Mouse (Mus musculus): Measurements from ENCODE around the gene Ccl6.

Ccl6 gene

DNA sequence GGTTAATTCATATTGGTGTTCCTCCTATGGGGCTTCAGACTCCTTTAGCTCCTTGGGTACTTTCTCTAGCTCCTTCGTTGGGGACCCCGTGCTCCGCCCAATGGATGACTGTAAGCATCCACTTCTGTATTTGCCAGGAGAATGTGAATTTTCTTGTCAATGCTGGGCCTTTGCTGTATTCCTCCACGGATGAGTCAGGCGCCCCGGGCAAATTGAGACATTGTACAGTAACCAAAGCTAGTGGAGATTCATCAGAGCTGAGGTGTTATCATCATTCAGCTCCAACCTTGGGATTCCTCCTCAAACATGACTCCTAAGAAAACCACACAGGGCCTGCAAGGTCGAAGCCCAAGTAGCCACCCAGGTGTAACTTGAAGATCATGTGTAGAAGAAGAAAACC is 4.9 kb upstream of the Ccl6 start:
- no peak for DNase-seq (ENCODE audit: low read depth, low spot score)

DNA sequence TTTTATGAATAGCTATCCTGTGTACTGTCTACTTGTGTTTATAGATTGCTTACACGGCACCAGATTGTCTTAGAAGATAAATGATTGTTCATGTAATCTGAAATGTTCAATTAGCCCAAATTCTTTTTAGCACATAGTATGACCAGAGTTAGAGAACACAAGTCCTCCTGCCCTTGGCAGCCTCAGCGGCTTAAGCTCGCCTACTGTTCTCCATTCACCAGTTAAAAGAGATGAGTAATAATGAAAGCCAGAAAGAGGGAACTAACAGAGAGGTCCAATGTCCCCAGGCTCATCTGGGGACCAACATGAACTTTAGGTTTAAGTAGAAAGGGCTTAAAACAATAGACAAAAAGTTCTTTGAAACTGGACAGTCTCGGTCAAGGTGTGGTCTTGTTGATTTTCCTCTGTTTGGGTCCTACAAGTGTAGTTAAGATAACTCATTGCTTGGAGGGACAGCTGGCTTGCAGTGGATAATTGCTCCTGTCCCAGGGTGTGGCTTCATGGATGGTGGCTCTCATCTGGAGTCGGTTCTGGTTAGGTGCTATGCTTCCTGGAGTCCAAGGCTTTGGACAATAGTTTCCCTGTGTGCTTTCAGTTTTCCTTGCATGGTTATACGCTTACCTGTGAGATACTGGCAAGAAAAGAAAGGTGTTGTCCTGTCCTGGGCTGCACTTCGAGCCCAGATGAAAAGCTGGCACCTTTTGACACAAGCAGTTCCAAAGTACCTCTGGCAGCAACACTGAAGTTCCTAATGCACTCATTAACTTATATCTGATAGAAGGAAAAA is 3.0 kb upstream of the Ccl6 start:
- DNase-seq (ENCODE audit: low read depth, low spot score) = no peak

DNA sequence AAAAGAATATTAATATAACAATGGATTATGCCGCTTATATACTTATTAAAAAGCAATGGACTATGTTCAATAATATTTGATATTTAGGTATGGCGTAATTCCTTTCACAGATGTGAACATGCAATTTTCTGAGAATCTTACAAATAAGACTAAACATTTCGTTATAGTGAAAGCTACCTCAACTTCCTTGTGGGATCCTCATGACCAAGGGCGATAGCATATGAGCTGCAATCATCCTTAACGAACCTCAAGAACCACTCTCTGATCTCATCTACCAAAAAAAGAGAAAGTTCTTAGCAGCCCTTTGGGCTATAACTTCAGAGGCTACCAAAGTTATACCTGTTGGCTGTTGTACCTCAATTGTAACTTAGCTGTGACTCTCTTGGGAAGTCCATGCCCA is 566 bp upstream of the Ccl6 start:
- DNase-seq (ENCODE audit: low read depth, low spot score) = no peak

DNA sequence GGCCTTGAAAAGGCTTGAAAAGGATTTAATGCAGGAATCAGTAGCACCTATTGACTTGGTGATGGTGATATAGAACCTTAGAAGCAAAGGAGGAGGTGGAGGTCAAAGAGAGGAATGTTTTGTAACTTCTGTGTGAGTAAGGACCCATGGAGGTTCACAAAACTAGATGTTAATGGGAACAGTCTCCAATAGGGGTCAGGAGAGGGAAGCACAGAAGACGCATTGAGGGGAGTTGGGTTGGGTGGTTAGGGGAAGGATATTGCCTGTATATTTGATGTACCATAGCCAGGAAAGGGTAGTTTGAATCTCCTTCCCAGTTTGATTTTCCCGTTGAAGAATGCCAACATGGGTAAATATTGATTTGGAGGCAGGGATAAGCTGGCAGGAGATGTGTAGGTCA is 8.7 kb downstream of the Ccl6 start:
- DNase-seq (ENCODE audit: low read depth, low spot score) = no peak

DNA sequence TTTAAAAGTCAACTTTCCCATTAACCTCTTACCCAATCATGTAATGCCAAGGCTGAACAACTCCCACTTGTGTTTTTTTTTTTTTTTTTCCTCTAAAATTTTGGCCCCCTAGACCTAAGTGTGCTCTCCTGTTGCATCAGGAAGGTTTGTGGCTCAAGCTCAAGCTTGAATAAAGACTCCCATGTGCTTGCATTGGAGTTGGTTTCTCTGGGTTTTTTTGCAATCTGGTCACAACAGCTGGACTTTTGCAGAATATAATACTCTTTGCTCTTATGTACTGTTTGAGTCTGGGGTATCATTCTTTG is 9.5 kb downstream of the Ccl6 start:
- DNase-seq (ENCODE audit: low read depth, low spot score) = no peak

DNA sequence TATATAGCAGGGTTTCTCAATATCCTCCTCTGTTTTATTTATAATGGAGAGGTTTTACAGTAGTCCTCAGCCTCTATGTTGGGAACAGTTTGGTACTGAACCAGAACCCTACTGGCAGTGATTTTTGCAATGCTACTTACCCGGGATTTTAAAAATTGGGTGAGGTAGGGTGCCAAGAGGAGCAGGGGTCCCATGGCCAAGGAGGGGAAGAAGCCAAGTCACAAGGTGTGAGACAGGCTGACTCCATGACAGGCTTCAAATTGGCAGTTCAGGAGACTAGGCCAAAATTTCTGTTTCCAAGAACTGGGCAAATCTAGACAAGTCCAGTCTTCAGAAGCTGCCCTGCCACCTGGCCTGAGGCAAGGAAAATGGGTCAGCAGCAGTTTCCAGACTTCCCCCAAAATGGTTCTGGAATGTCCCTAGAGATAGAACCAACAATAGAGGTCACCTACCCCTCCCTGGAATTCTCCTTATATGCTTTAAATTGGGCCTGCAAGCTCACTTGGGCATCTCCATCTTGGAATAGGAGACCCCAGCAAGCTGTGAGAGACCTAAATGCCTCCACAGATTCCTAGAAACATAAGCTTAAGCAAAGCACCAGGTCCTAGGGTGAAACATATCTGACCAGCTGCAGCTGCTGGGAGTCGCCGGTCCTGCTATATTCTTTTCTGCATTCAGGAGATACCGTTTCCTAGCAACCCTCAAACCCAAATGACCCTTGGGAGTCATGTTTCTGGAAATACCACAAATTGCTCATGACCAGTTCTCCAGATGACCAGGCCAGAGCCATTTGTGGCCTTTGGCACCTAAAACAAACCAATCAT is 10.0 kb downstream of the Ccl6 start:
- no peak for DNase-seq (ENCODE audit: low read depth, low spot score)

DNA sequence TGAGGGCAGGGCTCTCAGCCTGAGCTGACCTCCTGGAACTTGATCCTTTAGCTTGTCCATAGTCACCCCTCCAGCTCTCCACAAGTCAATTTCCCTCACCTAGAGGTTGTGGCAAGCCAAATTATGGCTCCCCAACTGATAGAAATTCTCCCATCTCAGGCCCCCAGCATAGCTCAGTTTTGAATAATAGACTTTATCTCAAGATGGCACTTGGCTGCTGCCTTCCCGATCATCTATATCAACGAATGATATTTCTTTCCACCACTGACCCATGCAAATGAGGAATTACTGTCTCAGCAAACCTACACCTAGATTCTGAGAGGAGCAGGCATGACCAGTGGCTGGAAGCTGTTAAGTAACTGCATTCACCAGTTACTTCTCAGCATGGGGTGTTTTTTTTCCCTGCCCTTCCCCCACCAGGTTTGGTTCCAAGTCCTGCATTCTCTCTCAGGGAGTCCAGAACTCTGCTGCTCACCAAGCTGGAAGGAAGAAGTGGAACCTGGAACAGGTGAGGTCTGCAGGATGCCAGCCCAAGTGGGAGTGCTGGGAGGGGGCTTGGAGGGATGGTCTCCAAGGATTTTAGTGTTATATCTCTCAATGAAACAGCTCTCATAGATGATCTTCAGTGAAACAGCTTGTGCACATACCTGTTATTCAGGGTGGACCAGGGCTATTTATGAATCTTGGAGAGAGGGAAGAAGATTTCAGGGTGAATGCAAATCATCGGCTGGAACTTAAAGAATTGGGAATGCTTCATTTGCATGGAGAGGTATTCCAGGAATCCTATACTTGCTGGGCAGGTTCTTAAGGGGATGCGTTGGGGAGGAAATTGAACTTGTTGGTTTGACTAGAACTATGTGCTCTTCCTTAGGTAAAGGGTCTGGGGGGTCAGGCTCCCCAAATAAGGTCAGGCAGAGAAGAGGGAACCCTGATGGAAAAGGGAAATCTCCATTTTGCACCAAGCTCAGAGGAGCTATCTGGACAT is 11.0 kb downstream of the Ccl6 start:
- no peak for DNase-seq (ENCODE audit: low read depth, low spot score)

DNA sequence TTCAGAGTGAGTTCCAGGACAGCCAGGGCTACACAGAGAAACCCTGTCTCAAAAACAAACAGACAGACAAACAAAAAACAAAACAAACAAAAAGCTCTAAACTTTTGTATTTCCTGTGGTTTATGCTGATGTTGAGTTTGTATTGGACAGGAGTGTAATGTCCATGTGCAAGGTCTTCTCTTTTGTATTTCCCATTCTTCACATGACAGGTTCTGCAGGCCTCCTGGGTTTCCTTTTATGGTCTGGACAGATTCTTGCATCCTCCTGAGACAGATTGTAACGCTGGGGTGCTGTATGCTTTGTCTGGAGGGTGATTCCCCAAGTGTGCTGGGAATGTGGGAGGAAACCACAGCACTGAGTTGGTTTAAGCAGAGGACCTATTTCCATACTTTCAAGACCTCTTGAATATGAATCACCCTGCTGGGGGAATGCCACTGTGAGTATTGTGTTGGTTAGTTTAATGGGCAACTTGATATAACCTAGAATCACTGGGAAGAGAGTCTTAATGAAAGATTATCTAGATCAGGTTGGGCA is 12.1 kb downstream of the Ccl6 start:
- DNase-seq (ENCODE audit: low read depth, low spot score) = no peak

DNA sequence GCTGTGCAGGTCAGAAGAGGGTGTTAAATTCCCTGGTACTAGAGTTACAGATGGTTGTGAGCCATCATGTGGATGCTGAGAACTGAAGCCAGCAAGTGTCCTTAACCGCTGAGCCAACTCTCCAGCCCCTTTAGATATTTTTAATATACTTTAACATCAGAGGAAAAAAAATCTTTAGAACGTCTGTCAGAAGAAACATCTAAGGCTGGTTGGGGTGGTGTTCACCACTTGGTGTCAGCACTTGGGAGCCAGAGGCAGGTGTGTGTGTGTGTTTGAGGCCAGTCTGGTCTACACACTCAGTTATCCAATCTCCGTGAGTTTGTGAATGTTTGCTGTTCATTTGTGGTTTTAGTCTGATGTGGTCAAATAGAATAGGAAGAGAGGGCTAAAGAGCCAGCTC is 13.9 kb downstream of the Ccl6 start:
- DNase-seq (ENCODE audit: low read depth, low spot score) = no peak

DNA sequence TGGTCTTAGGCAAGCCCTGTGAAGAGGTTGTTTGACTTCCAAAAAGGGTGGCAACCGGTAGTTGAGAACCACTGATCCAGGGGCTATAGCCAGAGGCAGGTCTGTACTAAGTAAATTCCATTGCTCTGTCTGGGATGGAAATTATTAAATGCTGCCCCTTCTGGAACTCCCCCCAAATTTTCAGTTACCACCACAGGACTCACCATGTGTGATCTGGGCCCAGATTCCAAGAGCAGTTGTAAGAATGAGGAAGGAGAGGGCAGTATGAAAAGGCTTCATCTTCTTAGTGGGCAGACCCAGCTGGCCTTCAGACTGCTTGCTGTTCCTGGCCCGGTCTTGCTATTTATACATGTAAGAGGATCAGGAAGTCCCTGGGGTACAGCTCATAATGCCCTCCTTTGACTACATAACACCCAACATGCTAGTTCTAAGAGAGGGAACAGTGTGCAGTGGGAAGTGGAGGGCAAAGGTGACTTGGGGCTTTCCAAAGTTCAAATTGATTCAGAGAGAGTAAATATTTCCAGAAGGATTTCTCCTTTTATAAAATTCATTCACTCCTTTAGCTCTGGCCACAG is 14.6 kb downstream of the Ccl6 start, which contains the start of gene Ccl9:
Ccl9 (minus strand) TSS at position 451 of the 575 bp plus-strand sequence.
- DNase-seq (ENCODE audit: low read depth, low spot score) = no peak

DNA sequence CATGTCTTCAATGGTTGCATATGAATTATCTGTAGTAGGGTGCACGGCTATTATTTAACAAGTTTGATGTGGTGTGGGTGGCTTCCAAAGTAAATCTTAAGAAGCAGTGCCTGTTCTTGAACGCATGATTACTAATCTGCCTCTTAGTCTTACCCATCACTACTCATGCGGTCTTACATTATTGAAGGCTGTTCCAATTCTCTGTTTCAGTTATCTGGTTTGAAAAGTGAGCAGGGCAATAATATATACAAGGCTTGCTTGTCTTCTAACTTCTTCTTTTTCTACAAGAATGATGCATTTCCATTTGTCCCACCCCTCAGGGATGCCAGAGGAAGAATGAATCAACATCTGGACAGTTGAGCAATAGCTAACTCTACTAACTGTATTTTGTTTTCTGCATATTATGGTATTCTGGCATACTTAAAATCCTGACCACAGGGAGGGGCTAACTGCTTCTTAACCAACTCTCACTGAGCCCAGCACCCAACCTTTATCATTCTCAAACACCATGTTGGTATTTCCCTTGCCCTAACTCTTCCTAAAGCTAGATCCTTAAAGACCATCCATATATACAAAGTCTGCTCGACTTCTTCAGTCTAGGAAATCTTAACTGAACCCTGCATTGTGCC is 15.8 kb downstream of the Ccl6 start:
- DNase-seq (ENCODE audit: low read depth, low spot score) = no peak

DNA sequence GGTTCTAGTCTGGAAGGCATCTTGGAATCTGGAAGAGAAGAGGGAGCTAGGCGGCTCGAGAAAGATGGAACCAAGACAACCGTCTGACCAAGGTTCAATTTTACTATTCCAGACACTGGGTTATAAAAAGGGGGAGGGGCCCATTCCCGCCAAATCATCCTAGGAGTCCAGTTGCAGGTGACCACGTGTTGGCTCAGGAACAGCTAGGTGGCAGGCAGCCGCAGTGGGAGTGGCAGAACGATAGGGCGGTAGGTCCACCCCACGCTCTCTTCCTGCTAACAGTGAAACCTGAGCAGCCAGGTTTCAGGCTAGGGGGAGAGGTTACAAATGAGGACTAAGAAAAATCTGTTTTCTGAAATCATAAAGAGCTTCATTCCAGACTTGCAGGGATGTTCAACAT is 20.1 kb downstream of the Ccl6 start:
- DNase-seq (ENCODE audit: low read depth, low spot score) = no peak

DNA sequence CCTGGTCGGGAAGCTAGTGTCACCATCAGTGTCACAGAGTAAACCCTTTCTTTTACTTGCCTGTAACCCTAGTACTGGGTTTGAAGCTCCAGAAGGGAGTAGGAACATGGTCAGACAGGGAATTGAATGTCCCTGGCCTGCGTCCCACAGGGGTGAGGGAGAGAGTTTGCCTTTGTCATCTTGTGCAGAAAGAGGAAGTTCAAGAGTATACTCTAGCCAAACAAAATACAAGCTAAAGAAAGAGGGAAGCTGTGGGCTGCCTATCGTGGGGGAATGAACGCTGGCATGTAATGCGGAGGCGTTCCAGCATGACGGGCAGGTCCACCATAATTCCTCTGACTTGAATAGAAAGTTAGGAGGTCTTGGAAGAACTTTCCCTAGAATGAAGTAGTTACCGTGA is 20.7 kb downstream of the Ccl6 start:
- DNase-seq (ENCODE audit: low read depth, low spot score) = no peak

DNA sequence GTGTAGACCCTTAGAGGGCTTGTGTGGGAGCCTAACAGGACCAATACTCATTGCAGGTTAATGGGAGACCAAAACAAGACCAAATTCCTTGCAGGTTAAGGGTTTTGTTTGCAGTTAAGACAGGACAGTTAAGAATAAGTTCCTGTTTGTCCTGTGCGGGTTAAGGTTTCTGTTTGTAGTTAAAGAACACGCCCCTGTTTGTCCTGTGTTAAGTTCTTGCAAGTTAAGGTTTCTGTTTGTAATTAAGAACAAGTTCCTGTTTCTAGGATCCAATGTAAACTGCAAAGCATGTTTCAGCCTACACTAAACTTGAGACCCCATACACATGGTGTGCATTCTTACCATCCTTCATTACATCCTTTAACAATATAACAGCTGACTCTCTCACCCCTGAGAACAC is 22.7 kb downstream of the Ccl6 start:
- no peak for DNase-seq (ENCODE audit: low read depth, low spot score)

DNA sequence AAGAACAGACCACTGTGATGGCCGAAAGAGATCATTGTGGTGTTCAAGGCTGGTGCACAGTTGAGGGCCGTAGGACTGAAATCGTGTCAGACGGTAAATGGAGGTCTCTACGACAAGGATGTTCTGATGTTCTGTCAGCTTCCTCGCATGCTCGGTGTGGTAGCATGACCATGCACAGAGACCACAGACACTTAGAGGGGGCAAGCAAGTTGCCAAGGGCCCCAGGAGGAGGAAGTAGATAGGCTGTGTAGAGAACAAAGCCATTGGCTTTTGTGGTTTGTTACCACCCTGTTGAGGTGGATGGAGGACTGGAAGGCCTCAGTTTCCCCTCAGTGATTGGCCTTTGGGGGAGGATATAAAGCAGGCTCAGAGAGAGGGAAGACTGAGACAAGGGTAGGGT is 23.6 kb downstream of the Ccl6 start:
- no peak for DNase-seq (ENCODE audit: low read depth, low spot score)

DNA sequence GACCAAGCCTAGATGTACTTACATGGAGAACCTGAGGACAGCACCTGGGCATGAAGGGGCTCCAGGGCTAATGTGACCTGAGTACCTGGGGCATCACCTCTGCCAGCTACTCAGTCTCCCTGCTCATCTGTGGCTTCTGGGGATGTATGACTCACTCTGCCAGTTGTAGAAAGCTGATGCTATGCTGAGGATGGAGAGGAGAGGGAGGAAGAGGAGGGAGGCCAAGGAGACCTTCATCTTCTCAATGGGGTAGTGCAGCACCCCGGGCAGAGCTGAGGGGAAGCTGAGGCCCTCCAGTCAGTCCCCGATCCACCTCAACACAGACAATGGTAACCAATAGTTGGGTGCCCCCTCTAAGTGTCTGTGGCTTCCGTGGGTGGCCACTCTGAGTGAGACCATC is 24.1 kb downstream of the Ccl6 start:
- no peak for DNase-seq (ENCODE audit: low read depth, low spot score)

DNA sequence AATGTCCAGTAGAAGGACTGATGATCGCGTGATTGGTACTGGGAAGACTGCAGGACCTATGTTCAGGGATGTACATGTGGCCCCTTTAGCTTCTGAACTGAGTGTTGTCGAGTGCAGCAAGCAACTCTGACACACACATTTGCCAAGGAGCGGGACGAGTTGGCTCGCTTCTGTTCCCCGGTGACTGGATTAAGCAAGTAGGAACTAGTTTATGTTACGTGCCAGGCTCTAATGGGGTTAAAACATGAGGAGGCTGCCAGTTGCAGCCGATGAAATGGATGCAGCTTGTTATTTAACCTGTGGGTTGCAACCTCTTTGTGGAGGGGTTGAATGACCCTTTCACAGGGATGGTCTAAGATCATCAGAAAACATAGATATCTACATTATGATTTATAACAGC is 24.8 kb downstream of the Ccl6 start:
- DNase-seq (ENCODE audit: low read depth, low spot score) = no peak

DNA sequence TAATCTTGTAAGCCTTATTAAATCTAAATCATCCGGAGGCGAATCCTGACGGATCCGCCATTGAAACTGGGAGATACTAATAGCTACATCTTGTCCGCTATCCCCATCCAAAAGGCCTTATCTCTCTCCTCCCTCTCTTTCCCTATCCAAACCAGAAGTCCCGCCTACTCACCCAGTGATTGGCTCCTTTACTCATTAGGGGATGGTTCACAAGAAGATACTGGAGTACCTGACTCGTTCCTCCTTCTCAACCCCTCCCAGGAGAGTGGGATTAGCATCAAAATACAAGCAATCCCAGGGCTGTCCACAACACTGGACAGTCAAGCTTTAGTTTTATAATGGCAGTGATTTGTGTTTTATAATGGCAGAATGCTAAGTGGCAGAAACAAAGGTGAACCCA is 25.6 kb downstream of the Ccl6 start:
- DNase-seq (ENCODE audit: low read depth, low spot score) = no peak

DNA sequence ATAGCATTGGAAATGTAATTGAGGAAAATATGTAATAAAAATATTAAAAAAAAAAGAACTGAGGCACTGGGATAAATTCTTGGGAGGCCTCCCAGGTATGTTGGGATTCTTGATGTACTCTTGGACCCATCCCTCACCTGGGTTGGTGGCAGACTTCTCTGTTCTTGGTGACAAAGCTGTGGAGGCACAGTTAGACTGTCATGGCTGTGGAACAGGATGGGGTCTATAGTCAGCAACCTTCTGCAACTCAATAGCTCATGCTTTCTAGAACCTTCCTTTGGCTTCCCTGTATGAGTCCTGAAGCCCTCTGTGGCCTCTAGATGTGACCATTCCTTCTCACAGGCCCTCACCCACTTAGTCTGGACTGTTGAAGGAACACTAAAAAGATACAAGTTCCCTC is 26.3 kb downstream of the Ccl6 start:
- no peak for DNase-seq (ENCODE audit: low read depth, low spot score)

DNA sequence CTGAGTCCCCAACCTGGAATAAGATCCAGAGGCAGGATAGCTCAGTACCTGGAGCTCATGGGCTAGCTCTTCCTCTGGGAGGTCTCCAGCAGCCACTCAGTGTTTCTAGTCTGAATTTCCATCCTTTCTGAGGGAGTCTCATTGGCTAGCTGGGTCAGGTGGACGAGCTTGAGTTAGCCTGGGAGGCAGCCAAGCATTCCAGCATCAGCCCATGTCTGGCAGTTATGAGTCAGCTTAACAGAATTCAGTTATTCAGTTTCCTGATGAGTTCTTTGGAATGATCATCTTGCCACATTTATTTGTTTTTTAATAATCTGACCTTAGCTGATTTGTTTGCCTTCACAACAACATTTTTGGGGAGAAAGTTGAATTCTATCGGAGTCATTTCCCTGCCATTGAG is 29.1 kb downstream of the Ccl6 start:
- no peak for DNase-seq (ENCODE audit: low read depth, low spot score)

DNA sequence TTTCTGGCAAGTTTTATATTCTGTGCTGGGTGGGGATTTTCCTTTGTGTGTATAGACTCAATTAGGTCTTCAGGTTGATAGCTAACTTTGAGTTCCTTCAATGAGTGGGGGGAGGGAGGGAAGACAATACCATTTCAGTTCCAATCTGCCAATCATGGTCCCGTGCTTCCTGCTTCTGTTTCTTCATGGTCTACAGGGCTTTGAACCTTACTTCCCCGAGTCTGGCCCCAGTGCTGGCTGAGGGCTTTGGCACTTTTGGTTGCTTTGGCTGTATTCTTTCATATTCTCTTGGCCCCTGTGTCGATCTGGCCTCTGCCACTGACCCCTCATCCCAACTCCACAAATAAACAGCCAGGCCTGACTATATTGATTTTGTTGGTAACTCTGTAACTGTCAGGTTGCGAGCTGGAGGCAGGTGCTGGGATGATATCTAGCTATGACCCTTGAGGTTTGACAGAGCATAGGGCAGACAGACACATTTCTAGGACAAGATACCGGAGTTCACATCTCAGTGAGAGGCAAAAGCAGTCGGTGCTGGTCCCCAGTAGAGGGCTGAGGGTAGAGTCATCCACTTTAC is 30.5 kb downstream of the Ccl6 start:
- DNase-seq (ENCODE audit: low read depth, low spot score) = no peak

Data from retina, postnatal 7 days (tissue).